Mouse (Mus musculus) limb, embryonic 14.5 days (tissue): ENCODE measurements around the gene Sobp. TPM values are rescaled to one million over a fixed set of nuclear protein-coding genes. Genes with fewer than 3 reads are reported as not detected.

Experiments used
- ATAC-seq: fragments of 200-750 bp; cut with Nextera tagmentation; 2 replicates; pipeline ENCODE4 v1.8.0; 2017; ENCODE audit warnings: low read depth, moderate number of reproducible peaks, moderate TSS enrichment; ENCODE audit not compliant: low FRiP score
- DNase-seq: peaks from one replicate; pipeline ENCODE4 v3.0.0-alpha.2; 2015; ENCODE audit warnings: low spot score
- H3K27ac ChIP-seq: fragments of 300-500 bp; sonication (generic); replicated peaks from 2 replicates; pipeline ENCODE4 v1.5.1; 2014; ENCODE audit warnings: low read depth, mild to moderate bottlenecking, low read length, moderate library complexity, mixed read lengths
- H3K27me3 ChIP-seq: fragments of 300-500 bp; sonication (generic); 2 replicates; pipeline ENCODE4 v1.6.1; 2014; ENCODE audit warnings: low read length, mixed read lengths; ENCODE audit not compliant: control insufficient read depth, insufficient read depth
- H3K36me3 ChIP-seq: fragments of 300-500 bp; sonication (generic); 2 replicates; pipeline ENCODE4 v1.6.1; 2014; ENCODE audit warnings: mild to moderate bottlenecking, low read length, moderate library complexity, mixed read lengths; ENCODE audit not compliant: control insufficient read depth, insufficient read depth
- H3K4me1 ChIP-seq: fragments of 300-500 bp; sonication (generic); 2 replicates; pipeline ENCODE4 v1.6.1; 2014; ENCODE audit warnings: antibody characterized with exemption, low read length, mixed read lengths; ENCODE audit not compliant: control insufficient read depth, insufficient read depth
- H3K4me2 ChIP-seq: fragments of 300-500 bp; sonication (generic); replicated peaks from 2 replicates; pipeline ENCODE4 v1.6.1; 2014; ENCODE audit warnings: low read depth, mild to moderate bottlenecking, low read length, moderate library complexity; ENCODE audit not compliant: severe bottlenecking
- H3K4me3 ChIP-seq: fragments of 300-500 bp; sonication (generic); replicated peaks from 2 replicates; pipeline ENCODE4 v1.5.1; 2014; ENCODE audit warnings: low read length
- H3K9ac ChIP-seq: fragments of 300-500 bp; sonication (generic); 2 replicates; pipeline ENCODE4 v1.6.1; 2014; ENCODE audit warnings: mild to moderate bottlenecking, low read depth, low read length, moderate library complexity; ENCODE audit not compliant: severe bottlenecking
- H3K9me3 ChIP-seq: fragments of 300-500 bp; sonication (generic); 2 replicates; pipeline ENCODE4 v1.6.1; 2016; ENCODE audit warnings: low read length; ENCODE audit not compliant: control insufficient read depth
- POLR2A ChIP-seq: fragments of 200-500 bp; IDR thresholded peaks from 2 replicates; pipeline ENCODE4 v1.8.0; 2012; ENCODE audit warnings: inconsistent platforms, mild to moderate bottlenecking, moderate library complexity, borderline replicate concordance; ENCODE audit not compliant: insufficient read depth, insufficient read length; ENCODE audit errors: extremely low read depth
- WGBS: fragments of 180-500 bp; shearing (Covaris S2); extraction: QIAGEN DNeasy Blood & Tissue Kit; methylation state at CpG from one replicate; pipeline ENCODE4 v1.1.7; 2014; 5-methylcytosine and 5-hydroxymethylcytosine counted together
- polyA plus RNA-seq, 2 experiments: library from polyadenylated mRNA; depleted of rRNA in 1 of 2; stranded (reverse) in 1 of 2; unstranded in 1 of 2; fragments of >200 nt; fragmentation: Nextera tagmentation in 1 of 2; extraction: Ambion mirVana in 1 of 2; gene quantifications; 2 replicates each; pipeline versions ENCODE4 v1.2.1 to v1.2.3; 2012 to 2014

Gene Sobp
- polyA plus RNA-seq, 2 experiments: 4.9 to 6.2 TPM

DNA sequence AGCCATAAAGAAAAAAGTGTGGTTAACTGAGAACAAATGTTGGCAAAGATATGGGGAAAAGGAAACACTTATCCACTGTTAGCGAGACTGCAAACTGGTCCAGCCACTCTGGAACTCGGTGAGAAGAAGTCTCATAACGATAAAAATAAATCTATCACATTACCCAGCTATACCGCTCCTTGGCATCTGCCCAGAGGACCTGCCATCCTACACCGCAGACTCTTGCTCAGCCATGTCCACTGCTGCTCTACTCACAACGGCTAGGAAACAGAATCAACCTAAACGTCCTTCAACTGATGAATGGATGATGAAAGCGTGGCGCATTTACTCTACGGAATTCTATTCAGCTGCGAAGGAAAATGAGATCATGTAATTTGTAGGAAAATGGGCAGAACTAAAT, 25.9 kb downstream of the Sobp start:
- no peak for ATAC-seq
- H3K27me3 ChIP-seq: no peaks in the 10 kb centered on the region

DNA sequence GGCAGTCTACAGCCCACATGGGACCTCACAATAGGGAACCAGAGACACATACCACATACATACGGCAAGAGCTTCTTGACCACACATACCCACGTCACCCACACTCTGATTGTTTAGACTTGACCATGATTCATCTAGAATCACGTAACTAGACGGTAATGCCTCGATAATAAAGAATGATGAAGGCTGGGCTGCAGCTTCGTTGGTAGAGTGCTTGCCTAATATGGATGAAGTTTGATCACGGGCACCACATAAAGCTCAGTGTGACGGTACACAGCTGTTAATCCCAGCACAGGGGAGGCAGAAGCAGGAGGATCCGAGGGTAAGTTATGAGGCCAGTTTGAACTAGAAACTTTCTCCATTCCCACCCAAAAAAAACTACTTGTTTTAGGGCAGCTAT, 31.2 kb downstream of the Sobp start:
- no peak for DNase-seq
- H3K9ac ChIP-seq: no peak overlapping the region
- no peaks in the 10 kb centered on the region for H3K9me3 ChIP-seq
- H3K36me3 ChIP-seq: 0 out of 2 replicates have a peak, but pooled peaks cover 4% of the 10 kb centered on the region
- no peak overlapping the region for H3K4me3 ChIP-seq
- no peak for ATAC-seq
- no peak overlapping the region for H3K4me2 ChIP-seq
- no peak overlapping the region for H3K27ac ChIP-seq
- no peak for TF ChIP-seq POLR2A
- no peaks in the 10 kb centered on the region for H3K4me1 ChIP-seq
- 88% methylated on average over 9 of the region's 9 CpGs for WGBS
- H3K27me3 ChIP-seq: no peaks in the 10 kb centered on the region

More for the DNA sequence above, 25.9 kb downstream of the Sobp start:
- Histone ChIP-seq H3K4me1 (peaks cover 1% of the 10 kb centered on the region; the same call in 1 of the 2 replicates), H3K36me3 (0 out of 2 replicates have a peak, but pooled peaks cover 10% of the 10 kb centered on the region), H3K4me2 (no peak overlapping the region), H3K27ac (no peak overlapping the region), H3K4me3 (no peak overlapping the region), H3K9ac (no peak overlapping the region), H3K9me3 (no peaks in the 10 kb centered on the region)
- DNase-seq: no peak
- no peak for TF ChIP-seq POLR2A
- WGBS: 77% methylated on average over 11 of the region's 11 CpGs

DNA sequence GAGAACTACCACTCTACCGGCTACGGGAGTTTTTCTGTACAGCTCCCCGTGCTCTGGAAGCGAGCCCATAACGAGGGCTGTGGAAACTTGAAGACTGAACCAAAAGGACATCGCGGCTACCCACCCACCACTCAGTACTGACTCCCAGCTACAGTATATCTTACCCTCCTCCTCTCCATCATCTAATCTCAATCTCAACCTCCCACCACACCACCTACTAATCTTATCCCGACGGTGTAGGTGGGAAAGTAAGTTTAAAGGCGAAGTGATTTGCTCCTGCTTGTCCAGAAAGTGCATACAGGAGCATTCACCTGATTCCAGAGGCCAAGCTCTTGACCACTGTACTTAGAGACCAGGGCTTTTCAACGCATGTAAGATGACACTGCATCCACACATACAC, 40.3 kb downstream of the Sobp start:
- no peak overlapping the region for H3K9ac ChIP-seq
- H3K4me3 ChIP-seq: no peak overlapping the region
- 84% methylated on average over 11 of the region's 11 CpGs for WGBS
- H3K27ac ChIP-seq: no peak overlapping the region
- H3K4me2 ChIP-seq: no peak overlapping the region
- H3K4me1 ChIP-seq: no peaks in the 10 kb centered on the region
- no peaks in the 10 kb centered on the region; the same call in 1 of the 2 replicates for H3K9me3 ChIP-seq
- no peaks in the 10 kb centered on the region for H3K36me3 ChIP-seq
- H3K27me3 ChIP-seq: no peaks in the 10 kb centered on the region
- ATAC-seq (no peak), DNase-seq (no peak)
- no peak for TF ChIP-seq POLR2A

DNA sequence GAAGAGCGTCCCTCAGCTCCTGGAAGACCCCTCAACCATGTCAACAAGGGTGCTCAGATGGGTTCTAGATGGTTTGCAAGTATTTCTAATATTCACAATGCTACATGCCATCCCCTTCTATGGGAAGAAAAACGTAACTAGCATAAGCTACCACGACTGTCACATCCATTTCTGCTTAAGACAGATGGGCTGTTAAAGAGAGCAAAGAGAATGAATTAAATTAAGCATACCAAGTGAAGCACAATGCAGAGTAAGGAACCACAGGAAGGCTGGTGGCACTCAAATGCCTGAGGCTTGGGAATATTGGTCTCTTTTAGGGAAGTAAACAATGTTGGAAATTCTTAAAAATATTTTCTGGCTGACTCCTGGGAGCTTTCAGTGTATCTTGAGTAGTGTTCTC, 45.6 kb downstream of the Sobp start:
- no peak for TF ChIP-seq POLR2A
- no peaks in the 10 kb centered on the region; the same call in 1 of the 2 replicates for H3K36me3 ChIP-seq

DNA sequence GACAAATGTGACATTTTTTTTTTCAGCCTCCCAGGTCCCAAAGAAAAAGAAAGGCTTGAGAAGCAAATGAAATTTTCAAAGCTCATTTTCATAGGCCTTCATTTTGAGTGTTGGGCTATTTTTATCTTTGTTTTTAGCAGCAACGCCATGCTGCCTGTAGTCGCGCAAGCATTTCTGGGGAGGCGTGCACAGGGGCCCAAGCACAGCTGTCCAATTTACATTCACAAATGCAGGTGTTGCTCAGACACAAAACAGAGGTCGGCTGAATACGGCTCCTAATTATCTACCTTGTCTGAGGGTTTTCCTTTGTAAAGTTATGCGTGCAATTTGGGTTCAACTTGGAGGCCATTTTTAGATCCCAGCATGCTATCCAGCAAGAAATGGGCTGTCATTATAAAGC, 49.8 kb downstream of the Sobp start:
- H3K4me2 ChIP-seq: no peak overlapping the region
- H3K4me1 ChIP-seq: peaks cover 11% of the 10 kb centered on the region
- no peak overlapping the region for H3K9ac ChIP-seq
- H3K9me3 ChIP-seq: no peaks in the 10 kb centered on the region
- no peaks in the 10 kb centered on the region for H3K27me3 ChIP-seq
- H3K36me3 ChIP-seq: no peaks in the 10 kb centered on the region; the same call in 1 of the 2 replicates
- no peak overlapping the region for H3K4me3 ChIP-seq
- TF ChIP-seq POLR2A: no peak
- DNase-seq: no peak
- WGBS: 18% methylated on average over 7 of the region's 7 CpGs
- no peak for ATAC-seq
- no peak overlapping the region for H3K27ac ChIP-seq

More for the DNA sequence above, 45.6 kb downstream of the Sobp start:
- WGBS: 80% methylated on average over 3 of the region's 3 CpGs
- no peak overlapping the region for H3K9ac ChIP-seq
- H3K4me2 ChIP-seq: no peak overlapping the region
- H3K27me3 ChIP-seq: no peaks in the 10 kb centered on the region
- DNase-seq (no peak), ATAC-seq (no peak)
- H3K27ac ChIP-seq: no peak overlapping the region
- peaks cover 8% of the 10 kb centered on the region for H3K4me1 ChIP-seq
- no peak overlapping the region for H3K4me3 ChIP-seq
- no peaks in the 10 kb centered on the region for H3K9me3 ChIP-seq

DNA sequence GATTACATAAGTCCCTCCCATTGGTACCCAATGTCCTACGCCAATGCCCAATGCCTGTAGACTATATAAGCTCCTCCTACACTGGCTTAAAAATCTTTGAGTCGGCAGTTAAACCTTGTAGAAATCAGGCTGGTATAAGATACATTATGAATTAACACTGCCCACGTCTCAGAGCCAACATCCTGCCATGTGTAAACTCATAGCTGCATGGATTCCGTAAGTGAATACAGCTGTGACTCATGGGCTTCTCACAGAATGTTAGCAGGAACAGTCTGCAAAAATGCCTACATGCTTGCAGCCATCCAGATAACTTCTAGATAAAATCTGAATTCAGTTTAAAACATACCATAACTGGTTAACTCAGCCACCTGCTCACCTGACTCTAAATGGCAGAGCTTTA, 50.2 kb downstream of the Sobp start:
- H3K4me2 ChIP-seq: no peak overlapping the region
- no peaks in the 10 kb centered on the region for H3K27me3 ChIP-seq
- H3K4me1 ChIP-seq: peaks cover 11% of the 10 kb centered on the region
- H3K27ac ChIP-seq: no peak overlapping the region
- ATAC-seq (no peak), DNase-seq (no peak)
- WGBS: 54% methylated on average over 4 of the region's 4 CpGs
- no peaks in the 10 kb centered on the region for H3K9me3 ChIP-seq
- TF ChIP-seq POLR2A: no peak
- H3K36me3 ChIP-seq: no peaks in the 10 kb centered on the region; the same call in 1 of the 2 replicates
- no peak overlapping the region for H3K4me3 ChIP-seq
- no peak overlapping the region for H3K9ac ChIP-seq
